Mouse (Mus musculus) spleen, postnatal 14 days (tissue): ENCODE data around the gene St8sia1.

ENCODE experiments used
- DNase-seq, 2 experiments: peaks; one replicate each; pipeline ENCODE4 v3.0.0; 2021 to 2022; ENCODE audit warnings: low spot score in 2 of 2

St8sia1 gene

DNA sequence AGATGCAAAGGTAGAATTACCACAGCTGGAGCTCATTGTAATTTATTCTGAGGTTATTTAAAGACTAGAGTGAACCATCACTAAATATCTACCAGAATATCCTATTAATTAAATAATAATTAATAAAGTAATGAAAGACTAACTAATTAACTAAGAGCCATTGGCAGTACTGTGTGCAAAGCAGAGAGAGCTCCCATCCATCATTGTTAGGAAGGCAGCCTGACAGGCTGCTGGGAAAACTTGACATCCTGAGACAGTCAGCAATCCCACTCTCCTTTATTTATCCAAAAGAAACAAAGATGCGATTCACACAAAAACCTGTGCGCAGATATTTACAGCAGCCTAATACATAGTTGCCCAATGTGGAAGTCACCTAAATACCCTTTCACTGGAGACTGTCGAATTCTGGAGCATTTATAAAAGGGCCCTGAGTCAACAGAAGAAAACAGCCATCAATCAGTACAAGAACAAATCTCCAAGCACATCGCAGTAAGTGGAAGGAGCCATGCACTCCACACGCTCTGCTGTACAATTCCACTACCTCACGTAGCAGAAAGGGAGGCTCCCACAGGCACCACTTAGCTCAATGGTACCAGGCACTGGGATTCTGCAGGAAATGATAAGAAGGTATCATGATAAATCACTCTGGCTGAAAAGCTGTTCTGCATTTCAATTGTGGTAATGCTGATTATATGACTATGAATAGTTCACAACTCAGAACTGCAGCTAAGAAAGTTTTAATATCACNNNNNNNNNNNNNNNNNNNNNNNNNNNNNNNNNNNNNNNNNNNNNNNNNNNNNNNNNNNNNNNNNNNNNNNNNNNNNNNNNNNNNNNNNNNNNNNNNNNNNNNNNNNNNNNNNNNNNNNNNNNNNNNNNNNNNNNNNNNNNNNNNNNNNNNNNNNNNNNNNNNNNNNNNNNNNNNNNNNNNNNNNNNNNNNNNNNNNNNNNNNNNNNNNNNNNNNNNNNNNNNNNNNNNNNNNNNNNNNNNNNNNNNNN, 15.7 kb upstream of the St8sia1 start:
- no peak for DNase-seq

DNA sequence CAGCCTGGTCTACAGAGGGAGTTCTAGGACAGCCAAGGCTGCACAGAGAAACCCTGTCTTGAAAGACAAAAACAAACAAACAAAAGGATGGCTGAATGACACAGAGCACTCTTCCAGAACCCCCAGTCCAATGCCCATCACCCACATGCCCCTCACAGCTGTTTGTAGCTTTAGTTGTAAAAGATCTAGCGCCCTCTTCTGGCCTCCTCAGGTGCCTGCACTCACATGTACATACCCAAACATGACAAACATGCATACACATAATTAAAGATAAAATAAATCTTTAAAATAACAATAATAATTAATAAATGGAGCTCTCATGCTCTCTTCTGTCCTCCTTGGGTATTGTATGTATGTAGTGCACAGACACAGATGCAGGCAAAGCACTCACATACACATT, 13.0 kb upstream of the St8sia1 start:
- DNase-seq, result no peak

DNA sequence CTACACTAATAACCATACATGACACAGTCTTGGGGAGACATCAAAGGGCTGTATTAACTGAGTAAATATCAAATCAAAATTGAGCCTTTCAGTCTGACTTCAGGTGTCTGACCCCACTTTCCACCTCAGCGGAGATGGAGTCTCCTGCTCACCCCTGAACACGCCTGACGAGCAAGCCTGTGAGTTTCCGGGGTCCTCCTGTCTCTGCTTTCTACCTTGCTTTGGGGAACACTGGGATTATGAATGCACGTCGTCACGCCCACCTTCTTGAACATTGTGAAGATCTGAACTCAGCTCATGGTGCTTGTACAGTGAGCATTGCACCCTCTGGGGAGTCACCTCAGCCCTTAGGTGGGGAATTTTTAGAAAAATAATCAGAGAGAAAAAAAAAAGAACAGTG, 9.0 kb upstream of the St8sia1 start:
- DNase-seq, result no peak

DNA sequence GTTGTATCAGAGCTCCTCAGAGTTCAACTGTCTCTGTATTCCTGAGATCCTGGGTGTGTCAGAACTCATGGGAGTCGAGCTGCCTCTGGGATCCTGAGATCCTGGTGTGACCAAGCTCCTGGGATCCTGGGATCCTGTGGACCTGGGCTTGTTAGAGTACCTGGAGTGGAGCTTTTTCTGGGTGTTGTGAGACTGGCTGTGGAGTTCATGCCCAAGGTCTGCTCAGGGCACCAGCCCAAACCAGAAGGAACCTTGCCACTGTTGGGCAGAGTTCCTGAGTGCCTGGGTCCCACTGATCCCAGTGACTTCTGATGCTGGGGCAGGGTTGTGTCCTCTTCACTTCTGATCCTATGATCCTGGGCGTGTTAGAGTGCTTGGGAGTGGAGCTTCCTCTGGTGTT, 8.0 kb upstream of the St8sia1 start:
- DNase-seq, result no peak

DNA sequence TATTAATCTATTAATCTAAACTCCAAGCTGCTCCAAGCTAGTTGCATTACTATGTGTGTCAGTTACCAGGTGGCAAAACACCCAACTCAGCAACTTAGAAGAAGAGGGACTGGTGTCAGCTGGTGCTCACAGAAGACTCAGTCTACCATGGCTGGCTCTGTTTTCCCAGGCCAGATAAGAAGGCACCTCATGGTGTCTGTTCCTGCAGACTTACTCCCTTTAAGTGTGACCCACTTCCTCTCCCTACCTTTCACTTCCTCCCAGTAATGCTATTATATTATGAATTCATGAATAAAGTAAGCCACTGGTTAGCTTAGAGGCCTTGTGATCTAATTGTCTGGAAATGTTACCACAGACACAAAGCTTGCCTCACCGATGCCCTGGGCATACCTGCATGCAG, 3.2 kb upstream of the St8sia1 start:
- no peak for DNase-seq

DNA sequence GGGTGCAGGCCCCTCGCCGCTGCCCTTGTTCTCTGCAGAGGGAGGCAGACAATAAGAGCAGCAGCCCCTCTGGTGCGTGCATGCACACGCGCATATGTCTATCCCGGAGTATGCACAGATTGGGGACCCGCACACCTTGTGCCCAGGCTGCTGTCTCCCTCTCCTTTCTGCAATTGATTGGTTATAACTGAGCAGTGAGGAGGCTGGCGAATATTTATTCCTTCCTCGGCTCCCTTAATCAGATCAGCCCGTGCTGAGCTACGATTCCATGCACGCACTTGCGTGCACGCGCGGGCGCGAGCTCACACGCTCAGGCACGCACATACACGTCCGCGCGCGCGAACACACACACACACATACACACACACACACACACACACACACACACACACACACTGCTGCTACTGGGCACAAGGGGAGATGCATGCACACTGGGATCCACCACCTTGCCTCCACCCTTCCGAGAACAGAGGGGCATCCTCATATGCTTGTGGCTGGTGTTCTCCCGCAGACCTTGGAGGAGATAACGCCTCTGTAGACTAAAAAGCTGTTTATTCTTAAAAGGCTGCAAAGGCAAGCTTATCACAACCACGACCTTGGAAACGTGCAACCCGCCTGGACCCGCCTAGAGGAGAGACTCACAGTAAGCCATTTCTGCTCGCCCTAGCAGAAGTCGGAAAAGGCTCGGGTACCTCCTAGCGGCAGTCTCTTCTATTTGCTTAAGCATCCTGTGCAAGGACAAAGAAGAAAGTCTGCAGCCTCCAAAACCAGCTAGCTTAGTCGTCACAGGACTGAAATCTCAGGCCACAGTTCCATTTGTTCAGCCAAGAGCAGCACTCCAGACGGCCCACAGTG, 506 bp upstream of the St8sia1 start:
- peak in 1 of 2 experiments; percentile 23 for DNase-seq

DNA sequence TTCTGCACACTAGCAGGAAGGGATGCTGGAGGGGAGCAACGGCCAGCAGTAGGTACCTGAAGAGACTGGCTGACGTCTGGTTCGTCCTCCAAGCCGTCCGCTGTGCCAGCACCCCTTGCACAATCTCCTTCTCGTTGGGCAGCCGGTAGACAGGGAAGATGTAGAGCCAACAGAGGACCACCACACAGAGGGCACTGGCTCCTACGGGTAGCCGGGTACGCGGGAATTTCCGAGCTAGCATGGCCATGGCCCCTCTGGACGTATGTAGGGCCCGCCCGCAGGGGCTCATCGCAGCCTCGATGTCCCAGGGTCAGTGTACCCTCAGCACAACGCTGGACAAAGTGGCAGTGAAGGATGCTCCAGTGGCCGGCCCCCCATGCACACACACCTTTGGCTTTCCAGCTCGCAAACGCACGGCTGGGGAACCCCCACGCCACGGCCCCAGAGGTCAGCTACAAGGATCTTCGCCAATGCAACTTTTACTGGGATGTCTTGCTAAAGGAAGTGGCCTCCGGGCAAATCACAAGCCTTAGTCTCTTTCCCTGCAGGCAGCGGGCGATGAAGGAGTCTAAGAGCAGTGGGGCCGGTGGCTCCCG, 674 bp downstream of the St8sia1 start:
- no peak for DNase-seq

DNA sequence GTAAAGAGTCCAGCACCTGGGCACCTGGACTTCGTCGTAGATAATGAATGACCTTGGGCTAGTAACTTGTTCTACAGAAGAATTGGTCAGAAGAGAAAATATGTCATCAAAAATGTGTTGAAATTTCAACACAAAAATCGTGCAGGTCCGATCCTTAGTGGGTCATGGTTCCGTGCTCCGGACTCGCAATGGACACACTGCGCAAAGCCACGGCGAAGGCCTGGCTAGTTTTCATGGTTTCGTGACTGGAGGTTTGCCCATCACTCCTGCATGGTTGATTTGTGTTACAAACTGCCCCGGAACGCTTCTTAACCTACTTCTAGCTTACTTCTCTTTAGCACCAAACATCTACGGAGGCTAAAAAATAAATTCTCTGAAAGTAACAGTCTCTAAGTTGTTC, 1.4 kb downstream of the St8sia1 start:
- DNase-seq, result no peak

DNA sequence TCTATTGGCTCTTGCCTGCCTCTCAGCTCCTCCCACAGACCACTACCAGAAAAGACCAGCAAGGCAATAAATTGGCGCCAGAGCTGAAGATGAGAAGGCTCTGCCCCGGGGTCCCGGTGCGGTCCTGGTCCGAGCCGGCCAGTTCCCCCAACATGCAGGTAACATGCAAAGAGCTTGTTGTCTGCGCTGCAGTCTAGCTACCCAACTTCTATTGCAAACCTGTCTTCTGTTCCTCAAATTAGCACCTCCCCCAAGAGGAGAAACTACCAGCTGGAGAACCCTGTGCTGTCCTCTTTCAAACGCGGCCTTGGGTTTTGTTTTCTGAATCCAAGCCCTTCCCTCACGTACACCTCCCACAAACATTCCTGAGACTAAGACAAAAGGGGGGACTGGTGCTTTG, 1.8 kb downstream of the St8sia1 start:
- DNase-seq, result no peak

DNA sequence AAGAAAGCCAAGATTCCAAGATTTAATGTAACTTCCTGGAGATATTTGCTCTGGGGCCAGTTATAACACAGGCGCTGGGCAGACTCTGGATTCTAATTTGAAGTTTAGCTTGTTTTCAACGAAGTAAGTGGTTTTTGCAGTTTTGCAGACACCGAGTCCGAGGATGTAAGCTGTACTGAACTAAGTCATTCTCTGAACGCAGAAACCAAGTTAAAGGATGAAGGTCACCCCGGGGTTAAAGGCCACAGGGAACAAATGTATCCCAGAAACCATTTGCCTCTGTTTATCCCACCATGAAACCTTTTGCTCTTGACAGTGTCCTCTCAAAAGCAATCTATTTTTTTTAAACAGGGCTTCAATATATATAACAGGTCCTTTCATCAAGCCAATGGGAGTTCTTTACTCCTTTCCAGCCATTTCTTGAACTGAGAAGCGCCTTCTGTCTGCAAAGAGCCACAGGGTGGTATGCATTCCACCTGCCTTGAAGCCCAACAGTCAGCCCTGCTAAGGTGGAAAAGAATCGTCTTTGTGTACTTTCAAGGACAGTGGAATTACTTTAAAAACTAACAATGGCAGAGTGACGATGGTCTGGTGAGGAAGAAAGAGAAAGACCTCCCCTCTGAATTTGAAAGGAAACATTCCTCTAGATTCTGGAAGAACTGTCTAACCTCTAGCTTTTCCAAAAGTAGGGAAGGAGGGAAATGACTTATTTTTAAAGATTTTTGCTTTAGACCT, 2.4 kb downstream of the St8sia1 start:
- no peak for DNase-seq

DNA sequence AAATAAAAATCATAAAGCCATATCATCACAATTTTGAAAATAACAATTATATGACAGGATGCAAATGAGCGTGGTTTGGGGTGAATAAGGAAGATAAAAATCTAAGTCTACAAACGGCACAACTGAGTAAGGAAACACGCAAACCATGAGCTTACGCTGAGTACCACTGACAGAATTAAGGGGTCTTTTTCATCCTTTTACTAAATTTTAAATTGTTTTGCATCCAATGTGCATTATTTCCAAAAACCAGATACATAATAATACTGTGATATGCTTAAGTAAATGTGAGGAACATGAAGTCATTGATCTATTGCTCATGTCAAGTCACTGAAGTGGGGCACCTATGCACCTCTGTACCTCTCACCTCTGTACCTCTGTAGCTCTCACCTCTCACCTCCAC, 7.7 kb downstream of the St8sia1 start:
- no peak for DNase-seq

DNA sequence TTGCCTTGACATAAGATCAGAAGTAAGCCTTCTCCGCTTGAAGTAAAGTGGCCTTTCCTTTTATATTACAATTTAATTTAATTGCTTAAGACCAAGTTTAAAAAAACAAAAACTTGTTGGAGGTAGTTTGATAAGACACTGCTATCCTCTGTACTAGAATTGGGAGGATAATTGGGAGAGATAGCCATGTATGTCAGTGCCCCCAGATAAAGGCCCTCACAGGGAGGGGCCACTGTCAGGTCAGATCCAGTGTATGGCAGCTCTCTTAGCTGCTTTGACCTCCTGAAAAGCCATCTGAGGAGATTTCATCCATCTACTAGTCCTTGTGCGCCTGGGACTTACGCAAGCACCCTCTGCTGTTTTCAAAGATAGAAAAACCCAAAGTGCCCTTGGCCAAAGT, 9.0 kb downstream of the St8sia1 start:
- no peak for DNase-seq

DNA sequence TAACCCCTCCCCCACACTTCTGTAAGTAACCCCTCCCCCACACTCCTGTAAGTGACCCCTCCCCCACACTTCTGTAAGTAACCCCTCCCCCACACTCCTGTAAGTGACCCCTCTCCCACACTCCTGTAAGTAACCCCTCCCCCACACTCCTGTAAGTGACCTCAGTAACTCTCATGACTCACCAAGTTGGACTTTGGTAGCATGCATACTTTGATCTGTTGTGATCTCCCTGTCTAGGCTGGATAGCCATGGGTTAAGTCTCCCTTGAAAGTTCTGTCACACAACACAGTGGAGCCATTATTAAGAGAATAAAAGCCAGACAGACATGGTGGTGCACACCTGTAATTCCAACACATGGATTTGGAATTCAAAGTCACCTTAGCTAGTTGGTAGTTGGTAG, 11.1 kb downstream of the St8sia1 start:
- DNase-seq, result no peak

DNA sequence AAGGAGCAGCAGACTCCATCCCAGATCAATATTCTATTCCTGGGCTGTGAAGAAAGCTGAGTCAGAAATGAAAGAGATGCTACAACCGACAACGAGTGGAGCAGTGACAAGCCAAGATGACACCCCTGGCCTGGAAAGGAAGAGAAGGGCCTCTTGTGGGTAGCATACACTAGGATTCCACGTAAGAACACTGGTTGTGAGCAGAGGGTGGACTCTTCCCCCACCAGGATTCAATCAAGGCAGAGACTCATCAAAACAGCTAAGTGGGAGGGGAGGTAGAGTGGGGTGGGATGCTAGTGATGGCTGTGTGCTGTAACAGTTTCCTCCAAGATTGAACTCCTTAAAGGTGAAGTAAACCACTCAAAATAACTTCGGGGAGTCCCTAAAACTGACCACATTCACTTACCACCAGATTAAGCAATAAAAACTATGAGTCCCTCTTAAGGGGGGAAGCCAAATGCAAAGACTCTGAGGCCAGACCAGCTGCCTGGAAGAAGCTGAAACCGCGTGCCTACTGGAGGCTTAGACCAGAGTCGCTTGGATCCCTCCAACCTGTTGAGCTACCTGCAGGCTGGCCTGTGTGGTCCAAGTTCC, 11.8 kb downstream of the St8sia1 start:
- no peak for DNase-seq

DNA sequence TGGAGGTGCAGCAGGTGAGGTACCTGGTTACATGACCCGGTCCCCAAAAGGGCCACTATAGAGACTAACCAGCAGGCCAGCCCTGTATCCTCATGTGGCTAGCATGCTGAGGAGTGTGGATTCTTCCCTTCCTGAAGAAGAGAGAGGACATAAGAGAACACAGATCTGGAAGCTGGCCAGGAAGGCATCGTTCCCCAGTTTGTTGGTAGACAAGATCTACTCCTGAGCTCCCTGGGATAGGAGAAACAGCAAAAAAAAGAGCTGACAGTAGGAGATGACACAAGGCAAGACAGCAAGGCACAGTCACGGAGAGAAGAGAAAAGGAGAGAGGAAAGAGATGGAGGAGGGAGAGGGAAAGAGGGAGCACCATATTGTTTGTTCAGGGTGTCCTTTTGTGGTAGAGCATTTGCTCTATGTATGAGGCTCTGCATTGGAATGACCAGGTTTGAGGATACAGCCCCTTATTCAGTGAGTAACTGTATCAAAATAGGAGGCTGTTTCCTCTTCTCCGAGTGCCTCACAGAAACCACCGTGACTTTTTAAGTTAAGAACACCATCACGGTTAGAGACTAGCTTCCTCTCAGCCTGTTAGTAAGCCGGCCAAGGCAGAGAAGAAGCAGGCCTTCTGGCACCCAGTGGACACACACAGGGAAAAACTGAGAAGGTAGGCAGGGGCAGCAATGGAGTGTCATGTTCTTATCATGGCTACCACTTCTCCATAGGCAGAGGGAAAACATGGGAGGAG, 12.5 kb downstream of the St8sia1 start:
- DNase-seq, result no peak

DNA sequence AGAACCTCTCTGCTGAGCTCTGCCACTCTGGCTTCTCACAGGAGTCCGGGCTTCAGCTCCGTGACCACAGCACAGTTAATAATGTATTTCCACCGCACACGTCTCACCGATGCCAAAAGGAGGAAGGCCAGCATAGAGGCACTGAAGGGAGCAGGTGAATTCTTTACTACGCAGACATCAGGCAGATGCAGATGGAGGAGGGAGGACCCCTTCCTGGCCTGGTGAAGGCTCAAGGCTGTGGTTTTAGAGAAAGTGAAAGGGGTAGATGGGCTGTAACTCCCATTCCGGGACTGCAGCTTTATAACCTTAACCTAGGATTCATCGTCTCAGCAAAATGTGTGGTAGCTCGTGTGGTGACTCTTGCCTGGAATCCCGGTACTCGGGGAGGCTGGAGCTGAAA, 13.9 kb downstream of the St8sia1 start:
- no peak for DNase-seq

DNA sequence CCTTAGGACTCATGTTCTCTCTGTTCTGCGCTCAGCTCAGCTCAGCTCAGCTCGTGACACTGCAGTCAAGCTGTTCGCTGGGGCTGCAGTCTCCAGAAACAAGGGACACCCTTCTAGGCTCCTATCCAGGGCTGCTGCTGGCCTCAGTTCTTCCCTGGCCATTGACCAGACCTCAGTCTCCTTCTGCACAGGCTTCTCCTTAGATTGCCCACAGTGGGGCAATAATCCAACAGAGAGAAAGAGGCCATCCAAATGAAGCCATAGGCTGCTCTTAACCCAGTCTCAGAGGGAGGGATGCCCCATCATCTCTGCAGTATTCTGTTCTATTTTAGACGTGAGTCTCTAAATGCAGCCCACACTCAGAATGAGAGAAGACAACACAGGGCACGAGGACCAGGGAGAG, 15.3 kb downstream of the St8sia1 start:
- DNase-seq, result no peak

DNA sequence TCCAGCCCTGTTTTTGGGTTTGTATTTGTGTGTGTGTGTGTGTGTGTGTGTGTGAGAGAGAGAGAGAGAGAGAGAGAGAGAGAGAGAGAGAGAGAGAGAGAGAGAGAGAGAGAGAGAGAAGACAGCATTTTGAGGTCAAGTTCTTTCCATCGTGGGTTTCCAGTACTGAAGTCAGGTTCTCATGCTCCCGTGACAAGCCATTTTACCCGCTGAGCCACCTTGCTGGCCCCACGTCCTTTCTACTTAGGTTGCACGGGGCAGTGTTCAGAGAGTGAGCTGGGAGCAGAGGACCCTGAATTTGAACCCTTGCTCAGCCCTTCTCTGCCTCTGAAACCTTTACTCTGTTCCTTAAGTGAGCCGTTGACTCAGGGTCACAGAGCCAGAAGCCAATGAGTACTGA, 17.2 kb downstream of the St8sia1 start:
- no peak for DNase-seq

DNA sequence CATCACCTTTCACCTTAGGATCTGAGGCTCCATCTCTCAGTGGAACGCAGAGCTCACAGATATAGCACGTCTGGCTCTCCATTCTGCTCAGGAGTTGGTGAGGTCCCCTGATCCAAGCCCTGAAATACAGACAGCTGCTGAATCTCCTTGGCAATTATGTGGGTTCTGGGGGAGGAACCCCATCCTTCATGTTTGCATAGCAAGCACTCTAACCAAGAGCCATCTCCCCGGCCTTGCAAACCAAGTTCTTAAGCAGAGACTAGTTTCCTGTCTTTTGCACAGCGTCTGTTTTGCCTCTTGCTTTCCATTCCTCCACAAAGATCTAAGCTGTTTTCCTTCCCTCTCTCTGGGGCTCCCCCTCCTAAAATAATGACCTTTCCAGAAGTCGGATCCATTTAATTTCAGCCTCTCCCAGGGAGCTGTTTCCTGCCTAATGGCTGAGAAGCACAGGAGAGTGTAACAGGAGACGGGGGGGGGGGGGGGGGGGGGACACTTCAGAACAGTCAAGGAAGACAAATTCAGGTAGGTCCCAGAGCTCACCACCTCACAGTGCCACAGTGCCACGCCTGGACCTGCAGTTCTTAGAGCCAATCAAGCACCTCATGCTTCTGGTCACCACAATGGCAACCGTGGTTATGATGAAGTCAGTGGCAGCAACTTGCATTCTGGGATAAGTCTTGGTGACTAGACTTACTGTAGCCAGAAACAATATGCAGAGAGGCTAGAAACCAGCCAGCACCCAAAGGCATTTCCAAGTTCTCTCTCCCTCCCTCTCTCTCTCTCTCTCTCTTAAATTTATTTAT, 18.0 kb downstream of the St8sia1 start:
- no peak for DNase-seq

DNA sequence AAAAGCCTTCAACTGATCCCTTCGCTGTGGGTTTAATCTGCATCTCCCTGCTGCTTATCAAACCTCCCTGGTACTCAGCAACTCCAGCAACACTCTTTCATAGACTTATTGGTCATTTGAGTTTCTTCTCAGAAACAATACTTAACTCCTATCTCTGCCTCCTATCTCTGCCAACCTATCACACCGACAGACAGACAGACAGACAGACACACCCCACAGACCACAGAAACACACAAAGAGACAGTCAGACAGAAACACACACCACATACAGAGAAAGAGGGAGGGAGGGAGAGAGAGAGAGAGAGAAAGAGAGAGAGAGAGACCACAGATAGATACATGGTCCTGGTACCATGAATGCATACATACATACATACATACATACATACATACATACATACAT, 18.8 kb downstream of the St8sia1 start:
- DNase-seq, result no peak
